Mouse (Mus musculus) lung, postnatal 10 days (tissue): Measurements from ENCODE around the gene Folh1.
"Not testable (repeated sequence)": the region's sequence is repeated elsewhere in the genome, so short reads cannot be mapped to it uniquely, and the experiment has no call there.

Experiments used
- DNase-seq: peaks from one replicate; pipeline ENCODE4 v3.0.0; 2021

Gene Folh1

DNA sequence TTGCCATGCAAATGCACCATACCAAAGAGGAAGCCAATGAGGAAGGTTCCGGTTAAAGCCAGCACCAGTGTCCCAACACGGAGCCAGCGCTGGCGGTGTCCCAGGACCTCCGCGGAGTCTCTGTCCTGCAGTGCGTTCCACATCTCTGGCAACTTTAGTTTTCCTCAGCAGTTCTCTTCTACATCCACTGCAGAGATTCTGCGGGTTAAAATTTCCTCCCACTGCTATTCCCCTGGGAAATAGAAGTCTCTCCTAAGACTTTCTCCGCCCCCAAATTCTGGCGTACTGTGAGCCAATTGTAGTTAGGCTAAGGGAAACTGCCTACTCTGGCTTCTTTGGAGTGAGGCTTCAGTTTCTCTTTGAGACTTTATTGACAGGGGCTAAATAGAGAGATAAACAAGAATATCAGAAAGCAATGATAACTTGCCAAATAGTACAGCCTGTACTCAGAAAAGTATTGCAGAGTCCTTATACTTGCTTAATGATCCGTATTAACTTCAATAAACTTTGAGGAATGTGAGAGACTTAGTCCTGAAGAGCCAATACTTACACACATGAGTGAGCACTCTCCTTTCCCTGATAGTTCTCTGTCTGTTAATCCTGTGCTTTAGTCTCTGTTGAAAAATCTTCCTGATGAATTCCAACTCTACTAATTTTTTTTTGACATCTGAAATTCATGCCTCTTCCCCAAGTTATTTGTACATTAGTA is at the start of gene Folh1:
Folh1 (minus strand) TSS at position 327 of the 709 bp plus-strand sequence.
- no peak for DNase-seq

DNA sequence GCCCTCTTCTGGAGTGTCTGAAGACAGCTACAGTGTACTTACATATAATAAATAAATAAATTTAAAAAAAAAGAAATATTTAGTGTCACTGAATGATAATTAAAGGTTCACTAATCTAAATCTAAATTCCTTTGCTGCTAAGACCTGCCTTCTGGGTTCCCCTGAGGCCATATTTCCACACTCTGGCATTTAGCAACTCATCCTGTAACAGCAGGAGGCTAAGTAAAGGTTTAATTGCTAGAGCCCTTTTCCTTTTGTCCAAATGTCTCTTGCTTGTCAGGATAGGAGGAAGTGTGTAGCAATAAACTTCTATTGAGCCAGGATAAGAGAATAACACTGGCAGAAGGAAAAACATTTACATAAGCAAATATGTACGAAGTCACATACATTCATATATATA is 40.7 kb upstream of the Folh1 start:
- DNase-seq = no peak

- DNase-seq = not testable (repeated sequence)
Measured at GRCm38 (mm10) chr7:86815716-86816115, 40.0 kb upstream of the Folh1 start.

DNA sequence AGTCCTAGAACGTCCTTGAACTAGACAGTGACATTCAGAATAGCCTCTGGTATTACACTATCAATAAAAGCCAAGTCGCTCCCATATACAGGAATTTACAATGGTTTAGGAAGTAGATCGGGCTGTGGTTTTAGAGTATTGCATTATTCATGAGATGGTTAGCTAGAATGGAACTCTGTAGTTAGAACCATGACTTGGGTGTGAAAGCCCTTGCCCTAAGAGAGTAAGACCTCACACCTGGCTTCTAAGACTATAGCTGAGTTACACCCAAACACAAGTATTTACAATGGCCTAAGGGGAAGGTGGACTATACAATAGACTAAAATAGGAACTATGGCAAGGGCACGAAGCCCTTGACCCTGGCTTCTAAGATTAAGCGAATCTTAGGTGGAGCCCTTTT is 39.5 kb upstream of the Folh1 start:
- DNase-seq = not testable (repeated sequence)

- DNase-seq = no peak
Measured at GRCm38 (mm10) chr7:86794727-86795126, 19.0 kb upstream of the Folh1 start, which contains the start of gene Vmn2r77. Vmn2r77 (plus strand) TSS chr7:86795027.

GRCm38 (mm10) chr7:86771621-86772020 is 4.1 kb downstream of the Folh1 start:
- no peak for DNase-seq

DNA sequence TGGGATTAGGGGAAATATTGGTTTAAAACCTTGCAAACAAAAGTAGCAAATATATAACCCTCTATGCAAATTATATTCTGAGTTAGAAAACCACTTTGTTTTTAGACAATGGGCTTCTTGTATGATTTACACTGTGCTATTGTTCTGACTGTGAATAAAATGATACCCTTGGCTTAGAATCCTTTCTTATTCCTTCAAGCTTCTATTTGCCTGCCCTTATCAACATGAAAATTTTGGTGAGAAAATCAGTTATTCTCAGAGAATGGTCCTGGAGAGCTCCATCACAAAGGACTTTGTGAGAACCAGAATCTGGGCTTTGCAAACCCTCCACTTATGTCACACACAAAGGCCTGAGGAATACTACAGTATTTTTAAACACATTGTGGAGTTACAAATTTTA is 11.1 kb downstream of the Folh1 start:
- no peak for DNase-seq

DNA sequence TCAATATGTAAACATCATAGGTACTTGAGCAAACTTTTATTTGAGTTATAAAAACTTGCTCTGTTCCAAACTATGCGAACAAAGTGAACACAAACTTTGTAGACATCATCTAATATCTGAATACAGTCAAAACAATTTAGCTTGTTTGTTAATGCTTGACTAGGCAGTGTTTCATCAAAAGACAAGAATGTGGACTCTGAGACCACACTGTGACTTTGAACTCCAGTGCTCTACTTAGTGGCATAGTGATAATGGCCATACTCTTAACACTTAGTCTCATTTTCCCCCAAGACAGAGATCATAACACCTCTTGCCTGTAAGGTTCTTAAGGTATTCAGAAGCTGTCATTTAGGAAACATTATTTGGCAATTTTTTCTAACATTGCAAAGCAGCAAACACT is 15.0 kb downstream of the Folh1 start:
- no peak for DNase-seq

GRCm38 (mm10) chr7:86725013-86725412 is 50.7 kb downstream of the Folh1 start:
- no peak for DNase-seq

- no peak for DNase-seq
Measured at GRCm38 (mm10) chr7:86688030-86688429, 87.7 kb downstream of the Folh1 start, which contains the start of gene Olfr292. Olfr292 (plus strand) TSS chr7:86688330.
